Mouse (Mus musculus): ENCODE measurements around the gene Sergef.
A peak's percentile ranks its signal among the peaks of the same experiment; 100 is the strongest.

Gene Sergef

DNA sequence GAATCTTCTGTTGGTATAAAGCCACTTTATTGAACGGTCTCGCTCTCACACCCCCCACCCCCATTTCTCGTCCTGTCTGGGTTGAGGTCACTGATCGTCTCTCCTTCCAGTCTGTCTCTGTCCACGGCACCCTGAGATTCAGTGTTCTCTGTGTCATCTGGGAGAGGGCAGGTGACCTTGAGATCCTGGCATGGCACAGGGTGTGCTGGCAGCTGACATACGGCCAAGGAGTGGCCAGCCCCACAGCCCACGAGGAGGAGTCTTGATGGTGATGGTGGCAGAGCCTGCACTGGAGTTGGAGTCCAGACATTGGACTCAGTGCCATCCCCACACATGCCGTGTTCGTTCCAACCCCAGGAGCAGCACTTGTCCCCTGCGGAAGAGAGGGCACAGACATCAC is 196.4 kb downstream of the Sergef start:
- no peak for DNase-seq

DNA sequence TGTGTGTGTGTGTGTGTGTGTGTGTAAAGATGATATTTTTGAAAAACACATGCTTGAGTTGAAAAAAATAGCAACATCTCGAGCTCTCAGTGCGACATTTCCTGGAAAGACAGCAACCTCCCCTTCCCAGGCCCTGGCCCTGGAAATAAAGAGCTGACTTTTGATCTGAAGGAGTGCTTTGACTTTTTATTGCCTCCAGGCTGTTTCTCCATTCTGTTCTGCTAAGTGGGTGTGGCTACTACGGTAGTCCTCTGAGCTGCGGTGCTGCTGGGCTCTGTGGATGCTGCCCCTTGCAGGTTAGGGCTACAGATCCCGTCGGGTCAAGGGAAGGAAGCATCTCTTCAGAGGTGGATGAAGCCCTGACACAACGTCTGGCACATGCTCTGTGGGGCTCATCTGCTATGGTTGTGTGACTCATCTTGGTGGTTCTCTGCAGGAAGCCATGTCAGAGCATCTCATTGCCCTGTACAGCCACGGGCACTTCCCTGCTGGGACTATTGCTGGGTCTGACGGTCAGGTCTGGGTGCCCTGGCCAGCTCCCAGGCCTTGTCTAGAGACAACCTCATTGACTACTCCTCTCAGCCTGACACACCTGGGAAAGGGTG is 201.0 kb downstream of the Sergef start:
- DNase-seq, result no peak

DNA sequence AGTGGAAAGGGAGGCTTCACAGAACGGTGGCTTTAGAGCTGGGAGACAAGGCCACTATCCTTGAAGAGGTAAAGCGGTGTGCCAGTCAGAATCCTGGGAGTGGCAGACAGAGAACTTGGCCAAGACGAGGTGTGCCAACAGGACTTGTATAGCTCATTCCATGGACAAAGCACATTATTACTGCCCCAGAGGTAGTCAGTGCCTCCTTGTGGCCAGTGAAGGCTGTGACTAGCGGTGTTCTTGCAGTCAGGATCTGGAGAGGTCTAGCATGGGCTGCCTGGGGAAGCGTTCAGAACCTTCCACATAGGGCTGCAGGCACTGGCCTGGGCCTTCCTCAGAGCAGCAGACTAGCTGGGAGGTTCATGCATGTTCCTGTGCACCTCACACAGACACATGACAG is 203.8 kb downstream of the Sergef start:
- DNase-seq, result no peak

DNA sequence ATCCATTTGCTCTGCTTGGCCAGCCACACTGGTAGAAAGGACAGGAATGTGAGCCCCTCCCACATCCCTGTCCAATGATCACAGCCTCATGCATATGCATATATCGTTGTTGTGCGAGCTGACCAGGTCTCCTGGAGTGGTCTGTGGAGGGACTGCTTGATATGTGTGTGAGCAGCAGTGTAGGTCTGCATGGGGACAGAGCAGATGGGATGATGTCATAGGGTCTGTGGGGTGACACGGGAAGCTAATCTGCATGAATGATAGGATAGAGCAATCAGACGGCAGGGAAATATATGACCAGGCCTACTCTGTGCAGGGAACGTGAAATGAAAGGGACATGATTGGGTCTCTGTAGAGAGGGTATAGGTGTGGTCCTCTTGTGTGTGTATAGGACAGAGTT is 205.7 kb downstream of the Sergef start:
- no peak for DNase-seq

DNA sequence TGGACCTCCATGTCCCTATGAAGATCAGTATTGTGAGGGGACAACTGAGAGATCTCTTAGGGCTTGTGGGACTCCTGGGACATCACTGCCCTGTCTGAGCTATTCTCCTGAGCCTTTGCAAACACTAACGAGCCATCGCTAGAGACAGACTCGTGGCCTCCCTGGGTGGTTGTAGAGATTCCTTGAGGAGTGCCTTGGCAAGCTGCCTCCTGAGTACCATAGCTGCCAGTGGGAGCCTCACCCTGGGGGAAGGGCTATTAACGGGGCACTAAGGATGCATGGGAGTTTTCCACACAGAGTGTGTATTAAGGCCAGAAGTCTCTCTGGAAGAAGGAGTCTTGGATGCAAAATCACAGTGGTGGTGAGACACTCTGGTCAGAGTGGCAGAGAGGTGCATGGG is 214.6 kb downstream of the Sergef start:
- no peak for DNase-seq

DNA sequence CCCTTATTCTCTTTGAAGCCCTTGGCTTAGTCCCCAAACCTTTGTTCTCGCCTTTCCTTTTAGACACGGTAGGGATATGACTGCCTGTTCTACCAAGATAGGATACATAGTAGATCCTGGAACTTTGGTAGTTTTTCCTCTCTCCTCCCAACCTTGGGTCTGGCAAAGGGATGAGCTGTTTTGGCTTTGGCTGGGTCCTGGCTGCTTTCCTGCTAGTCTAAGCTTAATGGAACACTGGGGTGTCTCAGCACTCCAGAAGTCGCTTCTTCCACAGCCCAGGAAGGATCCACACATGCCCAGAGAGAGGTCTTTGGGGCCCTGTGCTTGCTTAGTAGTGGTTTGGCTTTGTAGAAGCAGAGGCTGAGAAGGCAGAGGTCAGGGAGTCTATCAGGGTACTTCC is 215.7 kb downstream of the Sergef start:
- no peak for DNase-seq

DNA sequence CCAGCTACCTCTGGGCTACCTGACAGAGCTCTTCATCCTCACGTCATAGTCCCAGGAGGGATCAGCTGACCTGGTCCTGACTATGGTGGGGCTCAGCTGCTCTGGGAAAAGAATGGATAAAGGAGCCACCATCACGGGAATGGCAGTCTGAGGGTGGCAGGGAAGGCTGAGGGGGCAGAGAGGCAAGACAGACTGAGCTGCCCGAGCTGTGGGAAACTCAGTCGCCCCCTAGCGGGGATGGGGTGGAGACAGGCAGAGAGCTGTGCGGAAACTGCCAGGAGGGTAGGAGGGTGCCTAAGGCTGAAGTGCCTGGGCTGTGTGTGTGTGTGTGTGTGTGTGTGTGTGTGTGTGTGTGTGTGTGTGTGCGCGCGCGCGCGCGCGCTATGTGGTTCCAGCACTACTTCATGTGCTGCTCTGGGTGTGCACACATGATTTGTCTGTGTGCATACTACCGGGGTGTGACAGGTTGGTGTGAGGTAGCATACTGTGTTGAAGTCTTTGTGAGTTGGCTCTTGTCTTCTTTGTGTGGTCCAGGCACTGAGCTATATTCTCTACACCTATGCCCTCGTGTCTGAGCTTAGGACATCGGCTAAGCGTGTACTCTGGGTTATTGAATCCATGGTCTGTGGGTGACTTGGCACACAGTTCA is 216.7 kb downstream of the Sergef start:
- DNase-seq, result peak; percentile 80

DNA sequence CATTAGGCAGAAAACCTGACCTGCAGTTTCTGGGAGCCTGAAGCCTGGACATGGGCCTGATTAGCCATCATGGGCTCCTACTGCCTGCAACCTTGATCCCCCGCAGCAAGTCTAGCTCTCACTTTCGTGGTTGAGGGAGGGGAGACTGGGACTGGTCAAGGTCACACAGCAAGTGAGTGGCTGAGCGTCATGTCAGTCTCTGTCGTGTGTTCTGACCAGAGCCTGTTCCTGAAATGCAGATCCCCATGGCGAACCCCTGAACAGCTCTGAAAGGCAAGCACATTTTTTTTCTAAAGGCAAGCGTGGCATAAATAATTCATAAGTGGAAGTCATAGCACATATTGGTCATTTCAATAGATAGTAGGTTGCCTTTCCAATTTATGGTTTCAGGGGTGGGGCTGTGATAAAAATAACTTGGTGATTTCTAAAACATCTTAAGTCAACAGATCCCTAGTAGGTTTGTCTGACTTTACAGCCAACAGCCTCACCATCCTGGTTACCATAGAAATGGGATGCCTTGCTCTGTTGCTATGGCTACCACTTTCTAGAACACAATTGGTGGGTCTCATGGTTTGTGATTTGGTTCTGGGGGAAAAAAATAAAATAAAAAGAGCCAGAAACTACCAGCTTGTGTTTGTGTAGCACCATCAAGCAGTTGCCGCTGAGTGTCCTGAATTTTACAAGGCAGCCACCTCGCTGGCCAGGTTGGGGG is 217.4 kb downstream of the Sergef start:
- DNase-seq, result no peak

DNA sequence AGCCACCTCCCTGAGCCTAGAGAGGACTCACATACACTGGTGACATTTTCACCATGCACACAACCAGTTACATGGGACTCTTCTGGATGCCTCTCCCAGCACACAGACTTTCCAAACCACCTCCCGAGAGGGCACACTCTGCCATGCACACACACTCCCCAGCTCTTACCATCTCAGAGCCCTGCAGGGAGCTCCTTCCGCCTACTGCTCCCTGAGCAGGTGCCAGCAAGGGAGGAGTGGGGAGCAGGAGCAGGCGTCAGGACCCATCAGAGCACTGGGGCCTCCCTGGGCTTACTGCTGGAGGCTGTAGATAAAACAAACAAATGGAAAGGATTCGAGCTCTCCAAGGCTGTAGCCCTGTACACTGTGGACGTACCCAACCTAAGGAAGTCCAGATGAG is 218.1 kb downstream of the Sergef start:
- DNase-seq, result no peak

DNA sequence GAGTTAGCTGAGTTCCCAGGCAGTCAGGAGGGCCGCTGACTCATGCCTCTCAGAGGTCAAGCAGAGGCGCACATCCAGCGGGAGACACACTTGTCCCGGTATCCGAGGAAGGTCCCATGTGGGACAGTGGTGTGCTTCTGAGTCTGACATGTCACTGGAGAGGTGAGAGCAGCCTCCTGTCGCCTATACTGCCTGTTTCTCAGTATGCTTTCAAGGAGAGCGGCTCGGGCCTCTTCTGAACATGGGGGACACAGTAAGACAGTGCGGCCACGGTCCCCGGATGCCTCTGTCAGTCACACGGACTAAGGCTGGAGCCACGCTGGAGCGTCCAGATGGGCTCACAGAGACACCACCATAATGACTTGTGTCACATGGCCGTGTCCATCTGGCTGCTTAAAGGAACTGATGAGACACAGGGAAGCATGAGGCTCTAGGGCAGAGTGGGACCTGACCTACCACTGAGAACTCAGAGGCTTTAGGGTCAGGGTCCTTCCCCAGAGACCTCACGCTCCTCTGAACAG is 221.4 kb downstream of the Sergef start:
- no peak for DNase-seq

DNA sequence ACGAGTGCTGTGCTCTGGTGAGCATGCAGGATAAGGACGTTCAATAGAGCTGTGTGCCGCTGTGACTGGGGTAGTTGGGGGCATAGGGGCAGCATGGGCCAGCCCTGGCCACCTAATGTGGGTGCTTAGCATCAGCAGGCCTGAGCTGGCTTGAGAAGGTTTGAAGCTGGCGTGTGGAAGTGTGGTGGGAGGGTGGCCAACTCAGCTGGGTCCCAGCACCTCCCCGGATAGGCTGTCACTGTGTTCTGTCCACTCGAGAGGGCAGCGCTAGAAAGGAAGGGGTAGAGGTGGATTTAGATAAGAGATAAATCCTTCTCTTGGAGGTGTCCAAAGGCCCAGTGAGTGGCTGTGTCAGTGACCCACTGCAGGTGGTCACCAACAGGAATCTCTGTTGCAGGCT is 222.1 kb downstream of the Sergef start:
- no peak for DNase-seq

DNA sequence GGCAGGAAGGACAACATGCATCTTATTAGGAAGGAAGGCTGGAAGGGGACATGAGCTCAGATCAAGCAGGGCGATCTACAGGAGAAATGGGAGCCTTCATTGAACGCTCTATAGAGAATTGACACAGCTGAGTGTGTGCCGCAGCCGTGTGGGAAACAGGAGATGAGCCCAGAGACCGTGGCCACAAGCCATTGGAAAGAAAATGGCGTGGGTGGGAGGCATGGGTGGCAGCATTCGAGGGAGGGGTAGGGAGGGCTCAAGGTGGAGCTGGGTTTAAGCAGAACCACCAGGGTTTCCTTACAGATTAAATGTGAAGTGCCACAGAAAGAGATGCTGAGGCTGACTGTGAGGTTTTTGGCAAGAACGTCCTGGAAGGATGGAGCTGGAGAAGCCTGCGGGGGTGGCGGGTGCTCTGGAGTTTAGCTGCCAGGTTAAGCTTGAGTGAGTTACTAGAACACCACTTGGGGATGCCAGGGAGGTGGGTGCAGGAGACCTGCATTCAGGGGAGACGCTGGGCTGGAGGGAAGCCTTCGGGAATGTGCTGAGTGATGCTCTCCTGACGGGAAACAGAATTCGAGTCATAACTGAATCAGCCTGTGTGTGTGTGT is 223.7 kb downstream of the Sergef start:
- DNase-seq, result no peak

DNA sequence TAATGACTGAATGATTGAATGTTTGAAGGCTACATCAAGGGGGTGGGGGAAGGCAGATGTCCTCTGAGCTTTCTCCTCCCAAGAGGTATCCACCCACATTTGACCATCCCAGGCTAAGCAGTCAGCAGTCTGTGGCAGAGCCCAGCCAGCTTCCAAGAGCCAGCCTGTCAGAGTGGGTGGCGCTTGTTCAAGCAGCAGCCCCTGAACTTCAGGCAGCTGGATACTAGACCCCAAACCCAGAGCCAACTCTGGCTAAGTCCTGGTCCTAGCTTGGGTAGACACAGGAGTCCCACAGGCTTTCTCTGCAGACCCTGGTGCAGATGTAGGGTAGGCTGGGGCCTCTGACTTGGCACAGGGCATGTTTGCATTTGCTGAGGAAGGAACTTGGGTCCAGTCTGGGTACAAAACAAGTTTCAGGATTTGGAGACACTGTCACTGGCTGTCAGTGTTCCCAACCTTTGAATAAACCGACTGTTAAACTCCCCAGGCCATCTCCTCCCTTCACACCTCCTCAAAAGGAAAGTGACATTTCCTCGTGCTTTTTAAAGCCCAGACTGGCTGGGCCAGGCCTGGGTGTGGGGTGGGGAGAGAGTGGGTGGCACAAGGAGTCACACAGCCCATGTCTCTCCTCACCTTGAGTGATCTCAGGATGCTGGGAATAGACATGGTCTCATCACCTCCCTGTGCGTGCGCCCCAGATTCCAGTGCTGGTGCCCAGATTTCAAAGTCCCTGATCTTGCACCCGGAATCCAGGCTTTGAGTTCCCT is 225.5 kb downstream of the Sergef start:
- DNase-seq, result no peak

DNA sequence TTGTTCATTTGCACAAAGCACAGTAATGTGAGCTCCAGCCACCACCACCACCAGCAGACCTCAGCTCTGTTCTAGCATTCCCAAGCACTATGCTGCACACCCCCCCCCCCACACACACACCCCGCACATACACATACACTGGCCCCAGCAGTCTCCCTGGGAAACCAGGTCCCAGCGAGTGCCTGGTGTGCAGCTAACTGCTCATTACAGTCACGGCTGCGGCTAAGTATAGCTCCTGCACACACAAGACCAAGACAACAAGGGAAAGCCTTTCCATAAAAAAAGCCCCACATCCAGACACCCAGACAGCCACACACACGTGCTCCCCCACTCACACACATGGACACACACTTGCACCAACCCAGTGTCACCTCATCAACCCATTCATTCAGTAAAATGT is 226.8 kb downstream of the Sergef start:
- no peak for DNase-seq

DNA sequence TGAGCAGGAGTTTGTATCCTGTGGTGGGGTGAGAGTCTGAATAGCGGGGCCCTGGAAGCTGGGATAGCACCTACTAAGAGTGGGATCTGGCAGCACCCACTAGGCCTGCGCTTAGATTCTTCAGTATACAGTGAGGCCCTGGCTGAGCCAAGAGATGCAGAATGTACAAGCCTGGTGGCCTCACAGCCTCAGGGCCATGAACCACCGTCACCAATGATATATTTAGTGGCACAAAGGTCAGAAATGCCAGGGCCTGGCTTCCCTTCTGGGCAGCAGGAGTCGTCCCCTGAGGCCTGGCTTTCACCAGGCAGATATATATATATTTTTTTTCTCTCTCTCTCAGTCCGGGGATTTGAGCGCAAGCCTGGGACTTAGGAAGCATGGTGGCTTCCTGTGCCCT is 228.9 kb downstream of the Sergef start:
- no peak for DNase-seq

DNA sequence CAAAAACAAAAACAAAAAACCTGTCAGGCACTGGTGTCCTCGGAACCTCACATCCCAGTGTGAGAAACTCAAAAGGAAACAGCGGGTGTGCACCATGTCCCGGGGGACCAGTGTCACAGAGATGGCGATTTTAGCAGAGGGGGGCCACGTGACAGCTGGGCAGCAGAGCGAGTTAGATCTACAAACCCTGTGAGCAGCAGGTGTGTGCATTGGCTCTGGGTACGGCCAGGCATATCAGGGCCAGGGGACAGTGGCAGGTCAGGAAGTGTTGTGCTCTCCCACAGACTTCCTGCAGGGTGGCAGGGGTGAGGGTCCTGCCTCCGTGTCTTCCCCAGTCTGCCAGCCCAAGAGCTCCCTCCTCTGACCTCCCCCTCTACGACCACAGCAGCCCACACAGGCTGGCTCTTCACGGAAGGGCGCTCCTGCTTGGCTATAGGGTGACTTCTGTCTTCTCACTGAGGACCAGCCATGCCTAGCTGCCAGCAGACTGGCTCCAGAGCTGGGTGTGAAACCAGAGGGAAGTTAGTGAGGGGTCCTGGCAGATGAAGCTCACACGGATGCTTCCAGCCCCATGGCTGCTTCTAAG is 230.3 kb downstream of the Sergef start:
- no peak for DNase-seq

DNA sequence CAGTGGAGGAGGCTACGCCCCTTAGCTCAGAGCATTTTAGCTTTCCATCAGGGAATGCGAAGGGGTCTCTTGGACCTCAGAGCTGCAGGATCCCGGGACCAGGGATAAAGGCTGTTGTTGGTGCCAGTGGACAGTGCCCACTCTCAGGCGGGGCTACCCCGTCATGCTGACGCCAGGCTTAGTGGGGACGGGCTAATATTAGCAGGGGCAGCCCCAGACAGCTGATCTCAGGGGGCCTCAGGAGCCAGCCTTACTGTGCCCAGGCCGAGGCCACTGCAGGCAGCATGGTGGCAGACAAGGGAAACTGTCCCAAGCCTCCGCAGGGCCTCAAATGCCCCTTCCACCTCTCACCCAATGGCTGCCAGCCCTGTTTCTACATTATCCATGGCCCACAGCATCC is 231.0 kb downstream of the Sergef start:
- DNase-seq, result no peak

DNA sequence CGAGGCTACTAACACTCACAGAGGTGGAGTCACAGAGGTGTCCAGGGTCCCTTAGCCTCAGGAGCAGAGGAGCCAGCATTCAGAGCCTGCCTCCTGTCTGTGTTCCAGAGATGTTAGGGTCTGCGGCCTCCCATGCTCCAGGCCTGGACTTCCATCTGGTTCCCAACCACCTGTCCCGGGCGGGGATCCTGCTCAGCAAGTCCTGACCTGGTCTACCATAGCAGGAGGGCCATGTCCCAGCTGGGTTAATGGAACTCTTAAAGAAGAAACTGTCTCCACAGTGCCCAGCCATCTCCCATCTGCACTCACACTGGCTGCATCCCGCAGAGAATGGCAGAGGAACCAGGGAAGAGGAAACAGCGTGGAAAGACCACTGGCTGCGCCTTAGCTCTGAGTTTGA is 234.9 kb downstream of the Sergef start:
- DNase-seq, result no peak

DNA sequence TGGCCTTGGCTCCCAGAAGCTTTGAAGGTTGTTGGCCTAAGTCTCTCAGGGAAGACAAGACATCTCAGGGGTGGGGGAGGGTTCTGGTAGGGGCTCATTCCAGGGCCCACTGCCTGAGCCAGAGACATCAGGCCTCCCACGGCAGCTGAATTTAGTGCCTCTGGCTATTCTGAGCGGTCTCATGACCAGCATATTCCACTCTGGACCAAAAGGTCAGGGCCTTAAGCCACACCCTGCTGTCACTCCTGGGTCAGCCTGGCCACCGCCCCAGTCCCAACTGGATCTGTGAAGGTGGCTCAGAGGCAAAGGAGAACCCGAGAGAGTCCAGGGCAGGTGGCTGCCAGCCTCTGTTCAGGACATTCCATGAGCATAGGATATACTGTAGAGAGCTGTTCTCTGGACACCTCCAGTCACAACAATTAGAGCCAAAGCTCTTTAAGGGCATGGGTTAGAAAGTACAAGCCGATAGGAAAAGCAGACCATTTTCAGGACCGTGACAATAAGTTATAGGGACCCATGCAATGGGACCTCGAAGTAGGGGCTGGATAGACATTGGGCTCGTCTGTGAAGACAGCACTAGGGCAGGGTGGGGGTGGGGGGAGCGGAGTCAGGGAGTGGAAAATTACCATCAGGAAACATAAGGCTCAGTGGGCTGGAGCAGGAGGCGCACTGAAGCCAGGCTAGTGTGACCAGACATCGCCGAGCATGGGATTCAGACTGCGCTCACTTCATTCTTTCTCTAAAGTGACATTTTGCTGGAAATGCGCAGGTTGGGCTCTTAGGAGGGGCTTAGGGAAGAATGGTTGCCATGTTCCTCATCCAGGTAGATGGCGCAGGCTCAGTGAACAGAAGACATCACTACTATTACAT is 235.8 kb downstream of the Sergef start:
- no peak for DNase-seq

DNA sequence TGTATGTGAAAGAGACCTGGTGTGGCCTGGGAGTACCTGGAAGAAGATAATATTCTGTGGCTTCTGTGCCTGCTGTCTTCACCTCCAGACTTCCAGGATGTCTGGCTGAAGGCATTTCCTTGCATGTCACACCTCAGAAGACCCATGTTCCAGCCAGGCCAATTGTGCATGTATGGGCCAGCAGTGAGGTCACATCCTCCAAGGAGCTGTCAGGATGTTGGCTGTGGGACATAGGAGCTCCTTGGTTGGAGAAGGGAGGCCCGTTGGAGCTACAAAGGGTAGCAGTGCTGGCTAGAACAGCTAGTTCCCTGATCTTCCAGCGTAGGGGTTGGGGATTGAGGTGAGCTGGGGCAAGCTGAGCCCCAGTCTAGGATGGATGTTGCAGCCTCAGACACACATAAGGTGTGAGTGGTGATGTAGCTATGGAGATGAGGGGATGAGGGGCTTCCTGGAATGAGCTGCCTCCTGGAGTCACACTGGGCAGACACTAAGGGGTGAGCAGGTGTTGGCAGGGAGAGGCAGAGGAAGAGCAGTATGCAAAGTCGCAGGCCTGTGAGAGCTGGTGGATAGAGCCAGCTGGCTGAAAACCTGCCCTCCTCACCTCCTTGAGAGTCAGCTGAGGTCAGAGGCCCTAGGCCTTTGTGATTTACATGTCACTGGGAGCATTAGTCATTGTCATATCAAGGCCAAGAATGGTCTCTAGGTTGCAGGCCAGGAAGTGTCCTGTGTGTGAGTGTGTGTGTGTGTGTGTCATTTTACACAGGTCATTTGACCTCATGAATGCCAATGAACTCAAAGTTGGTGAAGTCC is 238.0 kb downstream of the Sergef start:
- no peak for DNase-seq

DNA sequence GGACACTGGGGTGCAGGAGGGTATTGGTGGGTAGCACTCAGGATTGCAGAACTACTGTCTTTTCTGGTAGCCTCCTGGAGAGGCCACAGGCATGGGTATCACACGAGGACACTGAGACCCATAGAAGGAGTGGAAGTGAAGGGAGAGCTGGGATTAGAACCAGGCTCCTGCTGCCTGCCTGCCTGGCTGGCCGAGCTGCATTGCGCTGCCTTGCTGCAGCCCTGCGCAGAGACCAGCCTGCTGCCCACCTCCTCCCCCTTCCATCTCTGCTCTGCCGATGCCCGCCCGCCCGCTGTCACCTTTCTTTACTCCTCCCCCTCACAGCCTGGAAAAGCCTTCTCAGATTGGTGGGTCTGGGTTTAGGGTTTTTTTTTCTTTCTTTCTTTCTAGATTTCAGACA is 239.3 kb downstream of the Sergef start:
- DNase-seq, result no peak
